Mouse (Mus musculus): ENCODE results near the gene Rad51d. TPM values are rescaled to one million over a fixed set of nuclear protein-coding genes. Genes with fewer than 3 reads are reported as not detected.
A peak's percentile ranks its signal among the peaks of the same experiment; 100 is the strongest.

The Rad51d gene
- polyA plus RNA-seq, 1 experiment from 2014 or later, result 6.2 TPM

- Histone ChIP-seq H3K9me3 (replicated peaks) (no peaks in the 10 kb centered on the region), H3K27me3 (no peaks in the 10 kb centered on the region), H3K4me3 (replicated peaks) (no peak overlapping the region), H3K36me3 (replicated peaks) (peaks cover 12% of the 10 kb centered on the region; the same call in 1 of the 2 replicates), H3K9ac (no peak overlapping the region), H3K4me1 (replicated peaks) (peaks cover 93% of the 10 kb centered on the region), H3K4me2 (no peak overlapping the region; the same call in 1 of the 2 replicates), H3K27ac (replicated peaks) (peak overlapping the region; percentile 77)
- 80% methylated on average over 6 of the region's 6 CpGs for WGBS (ENCODE audit: insufficient replicate concordance)
- no peak for ATAC-seq (ENCODE audit: insufficient read depth)
These were observed 36.3 kb downstream of the Rad51d start for GRCm38 (mm10) chr11:82854111-82854510.

GRCm38 (mm10) chr11:82852958-82853357 is 37.5 kb downstream of the Rad51d start:
- H3K27ac ChIP-seq (replicated peaks), result peak overlapping the region; percentile 77
- H3K27me3 ChIP-seq, result no peaks in the 10 kb centered on the region
- H3K4me1 ChIP-seq (replicated peaks), result peaks cover 99% of the 10 kb centered on the region
- H3K4me3 ChIP-seq (replicated peaks), result no peak overlapping the region
- no peak for ATAC-seq (ENCODE audit: insufficient read depth)
- 86% methylated on average over 7 of the region's 7 CpGs for WGBS (ENCODE audit: insufficient replicate concordance)
- H3K36me3 ChIP-seq (replicated peaks), result peaks cover 14% of the 10 kb centered on the region; the same call in 1 of the 2 replicates
- H3K9ac ChIP-seq, result no peak overlapping the region
- no peaks in the 10 kb centered on the region for H3K9me3 ChIP-seq (replicated peaks)
- H3K4me2 ChIP-seq, result no peak overlapping the region

GRCm38 (mm10) chr11:82852540-82852939 is 37.9 kb downstream of the Rad51d start:
- WGBS (ENCODE audit: insufficient replicate concordance), result 74% methylated on average over 10 of the region's 10 CpGs
- Histone ChIP-seq H3K4me3 (replicated peaks) (no peak overlapping the region), H3K27me3 (no peaks in the 10 kb centered on the region), H3K9me3 (replicated peaks) (no peaks in the 10 kb centered on the region), H3K4me1 (replicated peaks) (peaks cover 99% of the 10 kb centered on the region), H3K27ac (replicated peaks) (peak overlapping the region; percentile 74), H3K4me2 (peak overlapping the region; percentile 36; the same call in 1 of the 2 replicates), H3K9ac (peak overlapping the region; percentile 17; the same call in 1 of the 2 replicates), H3K36me3 (replicated peaks) (peaks cover 14% of the 10 kb centered on the region; the same call in 1 of the 2 replicates)
- ATAC-seq (ENCODE audit: insufficient read depth), result no peak

GRCm38 (mm10) chr11:82852115-82852514 is 38.3 kb downstream of the Rad51d start:
- Histone ChIP-seq H3K27me3 (no peaks in the 10 kb centered on the region), H3K4me3 (replicated peaks) (no peak overlapping the region), H3K4me1 (replicated peaks) (peaks cover 99% of the 10 kb centered on the region), H3K9ac (peak overlapping the region; percentile 17; the same call in 1 of the 2 replicates), H3K36me3 (replicated peaks) (peaks cover 13% of the 10 kb centered on the region; the same call in 1 of the 2 replicates), H3K27ac (replicated peaks) (peak overlapping the region; percentile 74), H3K4me2 (peak overlapping the region; percentile 36), H3K9me3 (replicated peaks) (no peaks in the 10 kb centered on the region)
- 68% methylated on average over 11 of the region's 11 CpGs for WGBS (ENCODE audit: insufficient replicate concordance)
- ATAC-seq (ENCODE audit: insufficient read depth), result no peak

- Histone ChIP-seq H3K9me3 (replicated peaks) (no peaks in the 10 kb centered on the region), H3K4me3 (replicated peaks) (no peak overlapping the region), H3K9ac (no peak overlapping the region), H3K27ac (replicated peaks) (peak overlapping the region; percentile 74), H3K27me3 (no peaks in the 10 kb centered on the region), H3K36me3 (replicated peaks) (0 out of 2 replicates have a peak, but pooled peaks cover 10% of the 10 kb centered on the region), H3K4me1 (replicated peaks) (peaks cover 97% of the 10 kb centered on the region), H3K4me2 (no peak overlapping the region)
- WGBS (ENCODE audit: insufficient replicate concordance), result 75% methylated on average over 5 of the region's 5 CpGs
- no peak for ATAC-seq (ENCODE audit: insufficient read depth)
These were observed 40.2 kb downstream of the Rad51d start for GRCm38 (mm10) chr11:82850259-82850658.

- peak overlapping the region; percentile 32 for H3K4me3 ChIP-seq (replicated peaks)
- peak overlapping the region; percentile 92 for H3K4me2 ChIP-seq
- WGBS (ENCODE audit: insufficient replicate concordance), result 21% methylated on average over 6 of the region's 6 CpGs
- H3K27me3 ChIP-seq, result no peaks in the 10 kb centered on the region
- no peaks in the 10 kb centered on the region for H3K9me3 ChIP-seq (replicated peaks)
- H3K4me1 ChIP-seq (replicated peaks), result peaks cover 97% of the 10 kb centered on the region
- H3K27ac ChIP-seq (replicated peaks), result peak overlapping the region; percentile 98
- peak overlapping the region; percentile 34 for H3K9ac ChIP-seq
- peak; percentile 78 for ATAC-seq (ENCODE audit: insufficient read depth)
- peaks cover 13% of the 10 kb centered on the region; the same call in 1 of the 2 replicates for H3K36me3 ChIP-seq (replicated peaks)
These were observed 42.8 kb downstream of the Rad51d start for GRCm38 (mm10) chr11:82847571-82848000.

- peak overlapping the region; percentile 92 for H3K4me2 ChIP-seq
- no peaks in the 10 kb centered on the region for H3K9me3 ChIP-seq (replicated peaks)
- peak overlapping the region; percentile 98 for H3K27ac ChIP-seq (replicated peaks)
- H3K9ac ChIP-seq, result peak overlapping the region; percentile 34
- no peaks in the 10 kb centered on the region for H3K27me3 ChIP-seq
- ATAC-seq (ENCODE audit: insufficient read depth), result no peak
- WGBS (ENCODE audit: insufficient replicate concordance), result 37% methylated on average over 3 of the region's 3 CpGs
- H3K4me3 ChIP-seq (replicated peaks), result peak overlapping the region; percentile 32
- peaks cover 97% of the 10 kb centered on the region for H3K4me1 ChIP-seq (replicated peaks)
- peaks cover 17% of the 10 kb centered on the region; the same call in 1 of the 2 replicates for H3K36me3 ChIP-seq (replicated peaks)
These were observed 43.5 kb downstream of the Rad51d start for GRCm38 (mm10) chr11:82846938-82847337.

GRCm38 (mm10) chr11:82846079-82846436 is 44.4 kb downstream of the Rad51d start:
- peak overlapping the region; percentile 79 for H3K9ac ChIP-seq
- peak overlapping the region; percentile 60 for H3K4me3 ChIP-seq (replicated peaks)
- WGBS (ENCODE audit: insufficient replicate concordance), result 3% methylated on average over 4 of the region's 4 CpGs
- peak overlapping the region; percentile 92 for H3K4me2 ChIP-seq
- H3K9me3 ChIP-seq (replicated peaks), result no peaks in the 10 kb centered on the region
- peaks cover 17% of the 10 kb centered on the region; the same call in 1 of the 2 replicates for H3K36me3 ChIP-seq (replicated peaks)
- peak overlapping the region; percentile 98 for H3K27ac ChIP-seq (replicated peaks)
- ATAC-seq (ENCODE audit: insufficient read depth), result peak; percentile 87
- peaks cover 96% of the 10 kb centered on the region for H3K4me1 ChIP-seq (replicated peaks)
- H3K27me3 ChIP-seq, result no peaks in the 10 kb centered on the region

GRCm38 (mm10) chr11:82845415-82846078 is 44.9 kb downstream of the Rad51d start:
- Histone ChIP-seq H3K4me2 (peak overlapping the region; percentile 92), H3K36me3 (replicated peaks) (peaks cover 17% of the 10 kb centered on the region; the same call in 1 of the 2 replicates), H3K27ac (replicated peaks) (peak overlapping the region; percentile 98), H3K4me1 (replicated peaks) (peaks cover 96% of the 10 kb centered on the region), H3K9ac (peak overlapping the region; percentile 79), H3K27me3 (no peaks in the 10 kb centered on the region), H3K9me3 (replicated peaks) (no peaks in the 10 kb centered on the region), H3K4me3 (replicated peaks) (peak overlapping the region; percentile 60)
- peak; percentile 91 for ATAC-seq (ENCODE audit: insufficient read depth)
- 2% methylated on average over 16 of the region's 16 CpGs for WGBS (ENCODE audit: insufficient replicate concordance)

- 40% methylated on average over 11 of the region's 11 CpGs for WGBS (ENCODE audit: insufficient replicate concordance)
- Histone ChIP-seq H3K27me3 (no peaks in the 10 kb centered on the region), H3K9me3 (replicated peaks) (no peaks in the 10 kb centered on the region), H3K4me1 (replicated peaks) (peaks cover 96% of the 10 kb centered on the region), H3K9ac (peak overlapping the region; percentile 79), H3K4me2 (peak overlapping the region; percentile 92), H3K36me3 (replicated peaks) (peaks cover 17% of the 10 kb centered on the region; the same call in 1 of the 2 replicates), H3K4me3 (replicated peaks) (peak overlapping the region; percentile 60), H3K27ac (replicated peaks) (peak overlapping the region; percentile 98)
- ATAC-seq (ENCODE audit: insufficient read depth), result no peak
These were observed 45.5 kb downstream of the Rad51d start for GRCm38 (mm10) chr11:82844771-82845414.

GRCm38 (mm10) chr11:82838511-82838910 is 51.9 kb downstream of the Rad51d start:
- Histone ChIP-seq H3K4me2 (no peak overlapping the region), H3K9me3 (replicated peaks) (no peaks in the 10 kb centered on the region), H3K36me3 (replicated peaks) (peaks cover 43% of the 10 kb centered on the region), H3K27me3 (no peaks in the 10 kb centered on the region), H3K4me3 (replicated peaks) (no peak overlapping the region), H3K9ac (no peak overlapping the region), H3K4me1 (replicated peaks) (peaks cover 65% of the 10 kb centered on the region), H3K27ac (replicated peaks) (no peak overlapping the region)
- 70% methylated on average over 5 of the region's 5 CpGs for WGBS (ENCODE audit: insufficient replicate concordance)
- ATAC-seq (ENCODE audit: insufficient read depth), result no peak
